Mouse (Mus musculus) megakaryocyte, embryonic 14.5 days (primary cell): ENCODE measurements around the gene Atp2b2. TPM values are rescaled to one million over a fixed set of nuclear protein-coding genes. Genes with fewer than 3 reads are reported as not detected.

Experiments
- H3K27me3 ChIP-seq: replicated peaks from 2 replicates; pipeline ENCODE3; 2012; ENCODE audit warnings: inconsistent platforms
- H3K36me3 ChIP-seq: replicated peaks from 2 replicates; pipeline ENCODE3; 2012; ENCODE audit warnings: low read length, inconsistent platforms, mixed read lengths
- H3K4me1 ChIP-seq: 2 replicates; pipeline ENCODE4 v1.6.1; 2012; ENCODE audit warnings: inconsistent platforms
- H3K4me3 ChIP-seq: replicated peaks from 2 replicates; pipeline ENCODE3; 2012; ENCODE audit warnings: moderate library complexity, mild to moderate bottlenecking, inconsistent platforms
- H3K9me3 ChIP-seq: 2 replicates; pipeline ENCODE4 v1.6.1; 2012; ENCODE audit warnings: inconsistent platforms
- FLI1 ChIP-seq: IDR thresholded peaks from 2 replicates; pipeline ENCODE4 v1.6.1; 2012; ENCODE audit warnings: low read length, inconsistent platforms, mixed read lengths
- GATA1 ChIP-seq: IDR thresholded peaks from 3 replicates; pipeline ENCODE4 v1.6.1; 2012; ENCODE audit warnings: mixed read lengths, low read length, inconsistent platforms, borderline replicate concordance
- polyA plus RNA-seq: library from polyadenylated mRNA; stranded (reverse); fragments of >175 nt; gene quantifications from 2 replicates; pipeline ENCODE4 v1.2.3, GENCODE M21; 2012; ENCODE audit warnings: low replicate concordance; ENCODE audit not compliant: insufficient read depth

Atp2b2 gene
- polyA plus RNA-seq, 1 experiment: not detected

- TF ChIP-seq FLI1: no peak
- no peak for TF ChIP-seq GATA1
- H3K4me1 ChIP-seq: peaks cover 3% of the 10 kb centered on the region; the same call in 1 of the 2 replicates
- H3K9me3 ChIP-seq: no peaks in the 10 kb centered on the region
- H3K36me3 ChIP-seq: no peaks in the 10 kb centered on the region
- no peak overlapping the region for H3K4me3 ChIP-seq
- H3K27me3 ChIP-seq: peaks cover 50% of the 10 kb centered on the region
Observed at GRCm38 (mm10) chr6:113778229-113778753, 264.1 kb downstream of the Atp2b2 start.

- no peaks in the 10 kb centered on the region for H3K9me3 ChIP-seq
- H3K4me1 ChIP-seq: peaks cover 9% of the 10 kb centered on the region
- peaks cover 65% of the 10 kb centered on the region for H3K27me3 ChIP-seq
- no peak overlapping the region for H3K4me3 ChIP-seq
- H3K36me3 ChIP-seq: no peaks in the 10 kb centered on the region
- TF ChIP-seq FLI1 (no peak), GATA1 (no peak)
Observed at GRCm38 (mm10) chr6:113768804-113769203, 273.6 kb downstream of the Atp2b2 start.

- no peaks in the 10 kb centered on the region for H3K9me3 ChIP-seq
- H3K27me3 ChIP-seq: peaks cover 73% of the 10 kb centered on the region
- no peak for TF ChIP-seq GATA1
- no peak for TF ChIP-seq FLI1
- H3K36me3 ChIP-seq: no peaks in the 10 kb centered on the region
- H3K4me3 ChIP-seq: peak overlapping the region; percentile 47
- peaks cover 3% of the 10 kb centered on the region; the same call in 1 of the 2 replicates for H3K4me1 ChIP-seq
Observed at GRCm38 (mm10) chr6:113761644-113762043, 280.8 kb downstream of the Atp2b2 start.

DNA sequence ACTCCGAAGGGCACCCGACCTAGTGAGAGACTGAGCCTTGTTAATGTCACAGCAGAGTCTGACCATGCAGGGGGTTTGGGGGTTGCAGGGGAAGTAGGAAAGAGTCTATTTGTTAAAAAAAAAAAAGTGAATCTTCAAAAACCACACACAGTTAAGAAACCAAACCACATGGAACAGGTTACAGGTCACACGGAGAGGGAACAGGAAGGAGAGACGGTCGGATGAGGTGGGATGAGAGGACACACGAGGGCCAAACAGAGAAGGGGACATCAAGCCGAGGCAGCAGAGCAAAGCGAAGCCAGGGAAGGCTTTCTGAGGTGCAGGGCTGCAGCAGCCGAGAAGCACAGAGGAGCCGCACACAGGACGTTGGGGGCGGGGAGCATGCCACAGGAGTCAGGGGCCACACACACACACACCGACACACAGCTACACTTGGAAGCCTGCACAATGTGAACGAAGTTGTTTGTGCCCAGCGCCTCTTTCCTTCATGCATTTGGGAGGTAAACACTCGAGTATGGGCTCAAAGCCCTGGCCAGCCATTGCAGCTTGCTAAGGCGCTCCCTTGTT lies 293.2 kb downstream of the Atp2b2 start:
- Histone ChIP-seq H3K27me3 (peaks cover 81% of the 10 kb centered on the region), H3K4me3 (peak overlapping the region; percentile 33), H3K4me1 (peaks cover 31% of the 10 kb centered on the region), H3K36me3 (no peaks in the 10 kb centered on the region), H3K9me3 (no peaks in the 10 kb centered on the region)
- TF ChIP-seq GATA1: no peak
- no peak for TF ChIP-seq FLI1

DNA sequence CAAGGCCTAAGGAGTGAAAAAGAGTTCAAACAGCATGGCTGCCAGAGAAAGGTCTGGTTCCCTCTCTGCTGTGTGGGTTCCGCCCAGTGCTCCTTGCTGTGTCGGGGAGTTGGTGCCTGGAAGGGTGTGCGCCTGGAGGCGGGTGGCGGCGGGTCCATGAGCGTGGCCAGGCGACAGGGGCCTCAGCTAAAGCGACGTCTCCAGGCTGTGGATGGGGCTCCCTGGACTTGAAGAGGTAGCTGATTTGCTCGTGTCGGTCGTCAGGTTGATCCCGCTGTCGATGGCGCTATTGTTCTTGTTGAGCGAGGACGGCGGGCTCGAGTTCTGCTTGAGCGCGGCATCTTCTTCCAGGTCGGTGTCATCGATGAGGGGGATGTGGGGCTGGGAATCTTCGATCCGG lies 294.1 kb downstream of the Atp2b2 start:
- Histone ChIP-seq H3K9me3 (no peaks in the 10 kb centered on the region), H3K36me3 (no peaks in the 10 kb centered on the region), H3K27me3 (peaks cover 76% of the 10 kb centered on the region), H3K4me3 (no peak overlapping the region), H3K4me1 (peaks cover 31% of the 10 kb centered on the region)
- TF ChIP-seq FLI1 (no peak), GATA1 (no peak)

DNA sequence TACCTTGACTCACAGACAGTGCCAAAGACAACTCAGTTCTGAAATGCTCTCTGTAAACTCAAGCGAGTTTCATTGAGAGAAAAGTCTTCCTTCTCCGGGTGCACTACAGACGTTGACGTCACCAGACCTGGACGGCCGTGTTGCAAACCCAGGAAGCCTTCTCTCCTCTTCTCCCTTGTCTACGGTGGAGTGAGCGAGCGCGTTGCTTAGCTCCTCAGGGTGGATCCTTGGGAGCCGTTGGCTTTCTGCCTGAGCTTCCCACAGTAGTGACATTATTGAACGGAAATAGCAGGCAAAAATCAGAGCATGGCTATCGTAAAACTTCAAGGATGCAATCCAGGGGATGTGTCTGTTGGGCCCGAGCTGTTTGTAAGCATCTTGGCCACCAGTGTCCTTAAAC lies 295.1 kb downstream of the Atp2b2 start:
- Histone ChIP-seq H3K4me1 (peaks cover 29% of the 10 kb centered on the region), H3K4me3 (no peak overlapping the region), H3K27me3 (peaks cover 66% of the 10 kb centered on the region), H3K36me3 (no peaks in the 10 kb centered on the region), H3K9me3 (no peaks in the 10 kb centered on the region)
- no peak for TF ChIP-seq GATA1
- TF ChIP-seq FLI1: no peak

DNA sequence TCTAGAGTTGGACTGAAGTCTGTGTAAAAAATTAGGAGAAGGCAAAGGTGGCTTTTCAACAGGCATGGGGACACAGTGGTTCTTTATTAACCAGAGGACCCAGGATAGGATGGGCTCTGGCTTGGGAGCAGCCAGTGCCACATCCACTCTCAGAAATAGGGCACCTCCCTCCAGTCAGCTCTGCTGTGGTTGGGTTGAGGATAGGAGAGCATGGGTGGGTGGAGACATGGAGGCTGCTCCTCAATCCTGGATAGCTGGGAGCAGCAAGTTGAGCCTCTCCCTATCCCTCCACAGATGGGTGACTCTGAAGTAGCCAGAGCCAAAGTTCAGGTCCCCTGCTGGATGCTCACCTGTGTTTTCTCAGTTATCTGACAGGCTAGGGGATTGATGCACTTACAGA lies 297.3 kb downstream of the Atp2b2 start:
- TF ChIP-seq GATA1 (no peak), FLI1 (no peak)
- Histone ChIP-seq H3K36me3 (no peaks in the 10 kb centered on the region), H3K4me3 (no peak overlapping the region), H3K27me3 (peaks cover 50% of the 10 kb centered on the region), H3K4me1 (peaks cover 25% of the 10 kb centered on the region), H3K9me3 (no peaks in the 10 kb centered on the region)

DNA sequence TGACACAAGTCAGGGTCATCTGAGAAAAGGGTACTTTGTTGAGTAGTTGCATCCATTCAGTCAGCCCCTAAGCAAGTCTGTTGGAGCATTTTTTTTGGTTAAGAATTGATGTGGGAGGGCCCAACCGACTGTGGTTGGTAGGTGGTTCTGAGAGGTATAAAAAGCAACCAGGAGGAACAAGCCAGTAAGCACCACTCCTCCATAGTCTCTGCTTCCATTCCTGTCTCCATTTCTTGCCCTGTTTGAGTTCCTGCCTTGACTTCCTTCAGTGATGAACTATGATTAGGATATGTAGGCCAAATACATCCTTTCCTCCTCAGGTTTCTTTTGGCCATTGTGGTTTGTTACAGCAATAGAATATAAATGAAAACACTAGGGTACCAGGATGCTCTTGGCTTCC lies 299.3 kb downstream of the Atp2b2 start:
- H3K27me3 ChIP-seq: peaks cover 30% of the 10 kb centered on the region
- no peaks in the 10 kb centered on the region for H3K9me3 ChIP-seq
- H3K4me3 ChIP-seq: no peak overlapping the region
- peaks cover 10% of the 10 kb centered on the region for H3K36me3 ChIP-seq
- TF ChIP-seq GATA1 (no peak), FLI1 (no peak)
- peaks cover 28% of the 10 kb centered on the region for H3K4me1 ChIP-seq

- Histone ChIP-seq H3K4me1 (peaks cover 36% of the 10 kb centered on the region), H3K27me3 (peaks cover 26% of the 10 kb centered on the region), H3K4me3 (no peak overlapping the region), H3K9me3 (no peaks in the 10 kb centered on the region), H3K36me3 (peaks cover 18% of the 10 kb centered on the region)
- TF ChIP-seq GATA1 (no peak), FLI1 (no peak)
Observed at GRCm38 (mm10) chr6:113742321-113742720, 300.1 kb downstream of the Atp2b2 start.

- H3K27me3 ChIP-seq: peaks cover 21% of the 10 kb centered on the region
Observed at GRCm38 (mm10) chr6:113741425-113741824, 301.0 kb downstream of the Atp2b2 start.

More at GRCm38 (mm10) chr6:113741425-113741824, 301.0 kb downstream of the Atp2b2 start:
- H3K4me1 ChIP-seq: peaks cover 43% of the 10 kb centered on the region
- H3K36me3 ChIP-seq: peaks cover 26% of the 10 kb centered on the region
- H3K9me3 ChIP-seq: no peaks in the 10 kb centered on the region
- no peak for TF ChIP-seq FLI1
- TF ChIP-seq GATA1: no peak
- H3K4me3 ChIP-seq: no peak overlapping the region
